Mouse (Mus musculus) layer of hippocampus, adult 2 months (tissue): ENCODE data around the gene Zfp11. TPM values are rescaled to one million over a fixed set of nuclear protein-coding genes. Genes with fewer than 3 reads are reported as not detected.
"Not testable (repeated sequence)": the region's sequence is repeated elsewhere in the genome, so short reads cannot be mapped to it uniquely, and the experiment has no call there.

ENCODE experiments used
- DNase-seq, 2 experiments: peaks; one replicate each; pipeline ENCODE4 v3.0.0; 2022; ENCODE audit warnings: low spot score in 2 of 2
- H3K27ac ChIP-seq: fragments of 200-600 bp; 2 replicates; pipeline ENCODE4 v1.8.1; 2022
- H3K4me3 ChIP-seq: fragments of 200-600 bp; 2 replicates; pipeline ENCODE4 v1.8.1; 2022; ENCODE audit warnings: mild to moderate bottlenecking
- CTCF ChIP-seq: fragments of 200-600 bp; conservative IDR thresholded peaks from 2 replicates; pipeline ENCODE4 v1.8.1; 2022; ENCODE audit warnings: antibody characterized with exemption, mild to moderate bottlenecking, moderate library complexity
- total RNA-seq, 2 experiments: library from RNA; stranded (reverse); gene quantifications; 2 replicates each; pipeline ENCODE4 v1.2.3; 2021

The Zfp11 gene
- total RNA-seq, 2 experiments from 2014 or later: 7.2 to 7.9 TPM

DNA sequence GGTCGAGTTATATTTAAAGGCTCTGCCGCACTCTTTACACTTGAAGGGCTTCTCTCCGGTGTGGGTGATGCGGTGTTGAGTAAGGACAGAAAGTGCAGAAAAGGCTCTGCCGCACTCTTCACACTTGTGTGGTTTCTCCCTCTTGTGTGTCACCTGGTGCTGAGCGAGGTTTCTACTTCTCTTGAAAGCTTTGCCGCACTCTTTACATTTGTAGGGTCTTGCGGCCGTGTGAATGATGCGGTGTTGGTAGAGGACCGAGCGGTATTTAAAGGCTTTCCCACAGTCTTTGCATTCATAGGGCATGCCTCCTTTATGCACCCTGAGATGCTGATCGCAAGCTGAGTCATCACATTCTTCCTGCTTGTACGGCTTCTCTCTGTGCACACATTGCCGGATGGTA lies 12.0 kb downstream of the Zfp11 start:
- no peak overlapping the region for H3K4me3 ChIP-seq
- no peak for DNase-seq
- no peak for TF ChIP-seq CTCF
- H3K27ac ChIP-seq: no peak overlapping the region

DNA sequence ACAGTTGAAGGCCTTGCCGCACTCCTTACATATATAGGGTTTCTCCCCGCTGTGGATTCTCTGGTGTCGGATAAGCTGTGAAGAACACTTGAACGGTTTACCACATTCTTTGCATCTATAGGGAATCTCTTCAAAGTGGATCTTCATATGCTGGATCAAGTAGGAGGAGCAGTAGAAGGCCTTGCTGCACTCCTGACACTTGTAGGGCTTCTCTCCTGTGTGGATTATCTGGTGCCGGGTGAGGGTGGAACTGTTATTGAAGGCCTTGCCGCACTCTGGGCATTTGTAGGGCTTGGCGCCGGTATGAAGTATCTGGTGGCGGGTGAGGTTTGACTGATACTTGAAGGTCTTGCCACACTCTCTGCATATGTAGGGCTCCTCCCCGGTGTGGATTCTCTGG lies 12.9 kb downstream of the Zfp11 start:
- no peak overlapping the region for H3K27ac ChIP-seq
- no peak overlapping the region for H3K4me3 ChIP-seq
- no peak for DNase-seq
- no peak for TF ChIP-seq CTCF

DNA sequence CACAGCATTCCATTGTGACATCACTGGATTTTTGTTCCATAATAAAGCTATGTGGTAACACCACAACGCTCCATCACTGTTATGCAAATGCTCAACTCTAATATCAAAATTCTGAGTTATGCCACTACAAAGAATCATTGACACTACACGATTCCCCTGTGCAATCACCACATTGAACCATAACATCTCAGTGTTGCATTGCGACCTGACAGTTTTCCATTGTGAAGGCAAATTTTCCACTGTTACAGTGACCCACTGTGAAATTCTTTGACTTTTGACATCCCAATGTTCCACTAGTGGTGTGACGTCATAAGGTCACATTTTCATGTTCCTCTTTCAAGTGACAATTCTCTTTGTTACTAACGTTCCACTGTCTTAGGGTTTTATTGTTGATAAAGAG lies 19.0 kb downstream of the Zfp11 start:
- no peak overlapping the region for H3K27ac ChIP-seq
- DNase-seq: no peak
- H3K4me3 ChIP-seq: no peak overlapping the region
- TF ChIP-seq CTCF: no peak

DNA sequence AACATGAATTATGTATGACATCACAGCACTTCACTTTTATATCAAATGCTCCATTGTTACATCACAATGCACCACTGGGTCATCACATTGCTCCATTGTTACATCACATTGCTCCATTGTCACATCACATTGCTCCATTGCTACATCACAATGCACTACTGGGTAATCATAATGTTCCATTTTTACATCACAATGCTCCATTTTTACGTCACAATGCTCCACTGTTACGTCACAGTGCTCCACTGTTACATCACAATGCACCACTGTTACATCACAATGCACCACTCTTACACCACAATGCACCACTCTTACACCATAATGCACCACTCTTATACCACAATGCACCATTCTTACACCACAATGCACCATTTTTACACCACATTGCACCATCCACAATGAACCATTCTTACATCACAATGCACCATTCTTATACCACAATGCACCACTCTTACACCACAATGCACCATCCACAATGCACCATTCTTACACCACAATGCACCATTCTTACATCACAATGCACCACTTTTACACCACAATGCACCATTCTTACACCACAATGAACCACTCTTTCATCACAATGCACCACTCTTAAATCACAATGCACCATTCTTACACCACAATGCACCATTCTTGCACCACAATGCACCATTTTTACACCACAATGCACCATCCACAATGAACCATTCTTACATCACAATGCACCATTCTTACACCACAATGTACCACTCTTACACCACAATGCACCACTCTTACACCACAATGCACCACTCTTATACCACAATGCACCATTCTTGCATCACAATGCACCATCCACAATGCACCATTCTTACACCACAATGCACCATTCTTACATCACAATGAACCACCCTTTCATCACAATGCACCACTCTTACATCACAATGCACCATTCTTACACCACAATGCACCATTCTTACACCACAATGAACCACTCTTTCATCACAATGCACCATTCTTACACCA lies 37.3 kb downstream of the Zfp11 start:
- not testable (repeated sequence) for DNase-seq, H3K4me3 ChIP-seq, H3K27ac ChIP-seq

DNA sequence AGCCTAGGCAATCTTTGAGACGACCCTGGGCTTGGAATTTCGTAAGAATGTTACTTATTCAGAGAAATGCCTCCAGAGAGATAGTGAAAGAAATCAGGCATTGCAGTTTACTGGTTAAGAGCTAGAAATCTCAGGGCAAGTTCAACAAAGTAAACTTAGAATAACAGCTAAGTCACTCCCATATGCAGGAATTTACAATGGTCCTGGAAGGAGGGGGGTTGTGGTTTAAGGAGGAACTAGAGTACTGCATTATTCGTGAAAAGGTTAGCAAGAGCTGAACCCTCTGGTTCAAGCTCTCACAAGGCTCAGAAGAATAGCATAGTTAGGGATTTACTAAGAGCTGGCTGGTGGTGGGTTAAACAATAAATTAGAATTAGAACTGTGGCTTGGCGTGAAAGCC lies 43.3 kb downstream of the Zfp11 start:
- not testable (repeated sequence) for DNase-seq, H3K4me3 ChIP-seq, H3K27ac ChIP-seq

DNA sequence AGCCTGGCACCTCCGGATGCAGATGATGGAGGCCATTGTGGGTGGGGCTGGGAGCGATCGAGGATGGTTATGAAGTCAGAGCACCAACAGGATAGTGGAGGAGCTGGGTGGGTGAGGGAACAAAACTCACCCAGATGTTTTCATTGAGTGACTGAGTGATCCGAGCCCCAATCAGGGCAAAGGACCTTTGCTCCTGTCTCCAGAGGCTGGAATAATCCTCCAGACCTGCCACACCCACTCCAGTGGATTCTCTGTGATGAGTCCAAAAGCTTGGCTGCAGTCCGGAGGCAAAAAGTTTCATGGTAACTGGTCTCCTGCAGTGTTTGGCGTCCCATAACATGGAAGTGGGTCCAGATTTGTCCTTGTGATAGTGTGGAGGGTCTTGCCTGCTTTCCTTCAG lies 43.8 kb downstream of the Zfp11 start:
- Histone ChIP-seq H3K4me3 (no peak overlapping the region), H3K27ac (no peak overlapping the region)
- no peak for TF ChIP-seq CTCF
- no peak for DNase-seq

DNA sequence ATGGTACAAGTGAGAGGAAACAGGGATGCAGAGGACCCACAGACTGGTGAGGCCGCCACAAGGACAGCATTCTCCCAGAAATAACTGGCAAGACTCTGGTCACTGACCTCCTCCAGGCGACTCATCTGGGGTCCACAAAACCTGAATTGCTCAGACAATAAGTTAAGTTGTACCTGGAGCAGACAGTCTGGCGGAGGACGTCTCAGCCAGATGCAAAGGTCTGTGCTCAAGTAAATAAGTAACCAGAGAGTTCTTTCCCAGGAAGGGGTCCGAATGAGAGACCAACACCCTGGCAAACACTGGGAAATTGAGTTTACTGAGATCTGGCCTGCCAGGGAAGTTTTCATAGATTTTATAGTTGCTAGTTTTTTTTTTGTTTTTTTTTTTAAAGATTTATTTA lies 48.5 kb downstream of the Zfp11 start:
- no peak for TF ChIP-seq CTCF
- Histone ChIP-seq H3K4me3 (no peak overlapping the region), H3K27ac (no peak overlapping the region)
- no peak for DNase-seq

DNA sequence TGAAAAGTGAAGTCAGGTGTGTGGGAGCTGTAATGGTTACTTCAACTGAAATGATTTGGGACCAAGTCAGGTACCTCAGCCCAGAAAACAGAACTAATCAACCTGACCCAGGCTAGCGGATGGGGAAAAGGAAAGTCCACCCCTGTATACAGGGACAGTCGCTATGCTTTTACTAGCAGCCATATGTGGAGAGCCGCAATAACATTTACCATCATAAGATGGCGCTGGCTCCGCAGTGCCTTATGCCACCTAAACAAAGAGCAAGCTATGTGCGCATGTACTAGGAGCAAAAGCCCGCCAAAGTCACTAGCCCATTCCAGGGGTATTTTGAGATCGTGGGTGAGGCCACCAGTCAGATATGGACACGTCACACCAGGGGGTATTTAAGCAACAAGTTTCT lies 49.3 kb downstream of the Zfp11 start:
- not testable (repeated sequence) for H3K4me3 ChIP-seq, DNase-seq, H3K27ac ChIP-seq
- TF ChIP-seq CTCF: peak; percentile 59

DNA sequence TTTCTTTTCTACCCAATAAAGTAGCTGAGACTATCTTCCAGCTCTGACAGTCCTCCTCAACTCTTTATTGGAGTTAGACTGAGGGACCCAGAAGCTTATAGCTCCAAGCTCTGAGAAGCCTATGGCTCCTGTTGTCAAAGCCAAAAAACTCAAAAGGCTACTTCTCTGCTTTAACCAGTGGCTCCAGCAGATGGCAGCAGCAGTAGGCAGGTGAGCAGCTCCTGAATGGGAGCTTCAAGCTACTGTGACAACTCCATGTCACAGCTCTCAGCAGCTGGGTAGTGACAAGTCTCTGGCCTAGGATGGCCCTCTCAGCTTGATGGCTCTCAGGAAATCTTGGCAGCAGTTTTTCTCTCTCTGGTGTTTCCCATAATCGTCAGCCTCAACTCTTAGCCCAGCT lies 58.8 kb downstream of the Zfp11 start:
- peak; percentile 67 to 75 for DNase-seq
- Histone ChIP-seq H3K27ac (no peak overlapping the region), H3K4me3 (no peak overlapping the region)
- TF ChIP-seq CTCF: peak; percentile 88

DNA sequence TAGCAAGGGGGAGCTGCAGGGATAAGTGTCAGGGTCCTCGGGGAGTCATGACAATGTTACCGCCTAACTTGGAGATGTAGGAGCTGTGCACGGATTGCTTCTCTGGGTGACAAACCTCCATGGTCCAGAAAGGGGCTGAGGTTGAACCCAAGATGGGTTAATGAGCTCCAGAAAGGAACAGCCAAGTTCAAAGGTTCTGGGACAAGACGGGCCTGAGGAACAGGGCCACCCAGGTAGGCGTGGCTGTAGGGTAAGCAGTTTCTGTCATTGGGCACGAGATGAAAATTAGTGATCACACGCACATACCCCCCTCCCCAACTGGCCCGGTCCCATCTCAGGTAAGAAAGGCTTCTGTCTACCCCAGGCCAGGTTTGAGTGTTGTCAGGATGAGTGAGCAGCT lies 62.4 kb downstream of the Zfp11 start:
- H3K27ac ChIP-seq: no peak overlapping the region
- no peak for TF ChIP-seq CTCF
- H3K4me3 ChIP-seq: no peak overlapping the region
- no peak for DNase-seq

Other genes starting within 250 kb of the Zfp11 start
- 100 to 1,000 TPM; 129 to 147 TPM for gene Sfswap, start 168.9 kb downstream of the Zfp11 start, total RNA-seq
- 100 to 1,000 TPM; 126 to 133 TPM for gene Mmp17, start 85.9 kb downstream of the Zfp11 start, total RNA-seq
- not detected for gene Sept14, start 38.4 kb upstream of the Zfp11 start, total RNA-seq
- 10 to 100 TPM; 73.6 to 77.7 TPM for gene Mrps17, start 45.4 kb upstream of the Zfp11 start, total RNA-seq
- 10 to 100 TPM; 81.2 to 81.8 TPM for gene Nipsnap2, start 55.0 kb upstream of the Zfp11 start, total RNA-seq
- gene Psph, start 117.3 kb upstream of the Zfp11 start, total RNA-seq: 10 to 100 TPM; 27.7 to 28.5 TPM
- 10 to 100 TPM; 15.2 to 22.3 TPM for gene Sumf2, start 176.9 kb upstream of the Zfp11 start, total RNA-seq
- gene Chchd2, start 217.4 kb upstream of the Zfp11 start, total RNA-seq: 100 to 1,000 TPM; 431 to 461 TPM
- gene Zbed5, start 225.6 kb upstream of the Zfp11 start, total RNA-seq: 1 to 10 TPM; 5.1 to 6.2 TPM
- 10 to 100 TPM; 21.6 to 24.3 TPM for gene Phkg1, start 228.4 kb upstream of the Zfp11 start, total RNA-seq
- 1 to 10 TPM; 1.4 to 2.8 TPM for gene Nupr1l, start 238.4 kb upstream of the Zfp11 start, total RNA-seq